Mouse (Mus musculus) CH12F3 (cell line): Measurements from ENCODE around the gene Smo.

Source experiments
- in situ Hi-C: fragments of 300-500 bp; cut with MboI; formaldehyde crosslinking; loops from 2 replicates; pipeline ENCODE4 v1.14.3; 2020; ENCODE audit warnings: low sequenced_read_pairs

Gene Smo

GRCm38 (mm10) chr6:29735336-29735688 lies at the start of gene Smo:
Gene Smo, plus strand, starts transcription at chr6:29735503.
- in situ Hi-C loops: no loop called here

GRCm38 (mm10) chr6:29685952-29686351 lies 49.4 kb upstream of the Smo start:
- in situ Hi-C loops: no loop called here

GRCm38 (mm10) chr6:29689458-29689857 lies 45.8 kb upstream of the Smo start:
- in situ Hi-C loops: no loop called here

- in situ Hi-C loops: no loop called here
These were observed 41.4 kb upstream of the Smo start, which contains the start of gene Tspan33 for GRCm38 (mm10) chr6:29693953-29694352. Gene Tspan33, plus strand, starts transcription at chr6:29694222.

- in situ Hi-C loops: no loop called here
These were observed 40.7 kb upstream of the Smo start for GRCm38 (mm10) chr6:29694375-29695289.

- in situ Hi-C loops: no loop called here
These were observed 40.0 kb upstream of the Smo start for GRCm38 (mm10) chr6:29695290-29695674.

GRCm38 (mm10) chr6:29695975-29696374 lies 39.3 kb upstream of the Smo start:
- in situ Hi-C loops: no loop called here

GRCm38 (mm10) chr6:29697139-29697538 lies 38.2 kb upstream of the Smo start:
- in situ Hi-C loops: no loop called here

GRCm38 (mm10) chr6:29697548-29697947 lies 37.8 kb upstream of the Smo start:
- in situ Hi-C loops: no loop called here

GRCm38 (mm10) chr6:29699085-29699745 lies 36.1 kb upstream of the Smo start:
- in situ Hi-C loops: no loop called here

- in situ Hi-C loops: no loop called here
These were observed 34.3 kb upstream of the Smo start for GRCm38 (mm10) chr6:29701051-29701450.

- in situ Hi-C loops: no loop called here
These were observed 33.2 kb upstream of the Smo start for GRCm38 (mm10) chr6:29702126-29702525.

GRCm38 (mm10) chr6:29704143-29704542 lies 31.2 kb upstream of the Smo start:
- in situ Hi-C loops: no loop called here

GRCm38 (mm10) chr6:29707902-29708301 lies 27.4 kb upstream of the Smo start:
- in situ Hi-C loops: no loop called here

- in situ Hi-C loops: no loop called here
These were observed 24.0 kb upstream of the Smo start for GRCm38 (mm10) chr6:29711318-29711717.

GRCm38 (mm10) chr6:29712011-29712584 lies 23.2 kb upstream of the Smo start:
- in situ Hi-C loops: no loop called here

GRCm38 (mm10) chr6:29716624-29717365 lies 18.5 kb upstream of the Smo start:
- in situ Hi-C loops: no loop called here

- in situ Hi-C loops: no loop called here
These were observed 17.8 kb upstream of the Smo start for GRCm38 (mm10) chr6:29717541-29717940.

- in situ Hi-C loops: no loop called here
These were observed 17.3 kb upstream of the Smo start for GRCm38 (mm10) chr6:29717952-29718521.

- in situ Hi-C loops: no loop called here
These were observed 16.4 kb upstream of the Smo start for GRCm38 (mm10) chr6:29718894-29719329.

GRCm38 (mm10) chr6:29721890-29722289 lies 13.4 kb upstream of the Smo start:
- in situ Hi-C loops: no loop called here
